Mouse (Mus musculus): ENCODE measurements around the gene Gm10053.
"Not testable (repeated sequence)": the region's sequence is repeated elsewhere in the genome, so short reads cannot be mapped to it uniquely, and the experiment has no call there.

Gene Gm10053

DNA sequence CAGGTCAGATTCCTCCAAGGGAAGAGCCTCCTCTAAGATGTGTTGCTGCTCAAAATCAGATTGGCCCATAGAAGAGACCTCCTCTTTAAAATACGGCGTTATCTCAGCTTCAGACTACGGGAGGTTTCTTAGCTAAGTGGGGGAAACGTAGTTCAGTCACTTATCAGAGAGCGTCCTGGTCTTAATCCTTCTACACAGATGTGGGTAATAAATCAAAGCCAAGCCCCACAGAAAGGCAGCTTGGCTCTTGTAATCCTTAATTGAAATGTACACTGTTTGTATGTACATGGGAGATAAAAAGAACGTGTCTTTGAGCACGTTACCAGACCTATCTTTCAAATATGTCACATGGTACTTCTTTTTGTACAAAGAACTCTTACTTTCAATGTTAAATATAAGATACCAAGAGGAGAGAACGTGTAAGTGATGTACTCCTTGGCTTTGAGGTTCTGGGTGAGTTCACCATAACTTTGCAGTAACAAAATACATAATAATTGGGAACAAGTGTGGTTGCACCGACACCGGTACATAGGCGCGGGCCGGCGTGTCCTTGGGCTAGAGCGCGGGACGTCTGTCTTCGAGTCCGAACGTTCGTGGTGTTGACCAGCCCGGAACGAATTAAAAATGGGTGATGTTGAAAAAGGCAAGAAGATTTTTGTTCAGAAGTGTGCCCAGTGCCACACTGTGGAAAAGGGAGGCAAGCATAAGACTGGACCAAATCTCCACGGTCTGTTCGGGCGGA is at the start of gene Gm10053:
Gene Gm10053 (plus strand): TSS at position 558 of the 742 bp plus-strand sequence.
- not testable (repeated sequence) for DNase-seq (ENCODE audit: extremely low spot score, low read depth, low spot score)

DNA sequence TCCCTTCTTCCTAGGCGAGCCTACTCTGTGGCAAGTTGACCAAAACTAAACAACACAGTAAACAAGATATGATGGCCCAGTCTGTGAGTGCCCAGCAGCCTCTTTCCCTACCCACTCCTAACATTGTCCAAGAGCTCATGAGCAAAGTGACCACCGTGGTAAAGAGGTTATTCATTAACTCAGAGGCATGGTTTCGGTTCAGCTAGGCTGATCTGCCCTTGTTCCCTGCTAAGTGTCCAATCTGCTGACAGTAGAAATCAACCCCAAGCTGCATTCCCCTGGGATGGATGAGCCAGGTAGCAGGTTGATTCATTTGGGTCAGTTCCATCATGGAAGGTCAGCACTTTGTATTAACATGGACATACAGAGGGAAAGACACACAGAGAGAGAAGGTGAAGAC is 33.4 kb upstream of the Gm10053 start:
- DNase-seq (ENCODE audit: extremely low spot score, low read depth, low spot score) = no peak

DNA sequence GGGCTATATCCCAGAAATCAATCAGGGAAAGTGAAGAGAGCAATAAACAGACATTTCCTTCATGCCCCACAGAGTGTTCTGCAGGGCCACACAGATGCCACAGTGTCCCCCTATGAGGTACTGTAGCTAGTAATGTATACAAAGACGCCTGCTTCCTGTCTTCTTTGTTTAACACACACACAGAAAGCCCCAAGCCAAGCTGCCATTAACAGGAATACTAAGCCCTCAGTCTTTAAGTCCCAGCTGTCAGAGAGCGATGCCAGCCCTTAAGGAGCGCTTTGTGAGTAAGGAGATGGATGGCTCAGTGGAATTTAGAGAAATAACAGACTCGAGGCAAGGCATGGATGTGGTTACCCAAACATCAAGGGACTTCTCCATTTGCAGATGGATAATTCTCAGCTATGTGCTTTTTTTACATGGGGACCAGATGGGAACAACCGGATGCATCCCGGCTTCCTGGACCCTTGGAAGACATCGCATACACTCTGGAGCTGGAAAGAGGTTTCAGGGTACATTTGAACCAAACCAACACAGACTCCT is 30.4 kb upstream of the Gm10053 start:
- DNase-seq (ENCODE audit: extremely low spot score, low read depth, low spot score) = no peak

DNA sequence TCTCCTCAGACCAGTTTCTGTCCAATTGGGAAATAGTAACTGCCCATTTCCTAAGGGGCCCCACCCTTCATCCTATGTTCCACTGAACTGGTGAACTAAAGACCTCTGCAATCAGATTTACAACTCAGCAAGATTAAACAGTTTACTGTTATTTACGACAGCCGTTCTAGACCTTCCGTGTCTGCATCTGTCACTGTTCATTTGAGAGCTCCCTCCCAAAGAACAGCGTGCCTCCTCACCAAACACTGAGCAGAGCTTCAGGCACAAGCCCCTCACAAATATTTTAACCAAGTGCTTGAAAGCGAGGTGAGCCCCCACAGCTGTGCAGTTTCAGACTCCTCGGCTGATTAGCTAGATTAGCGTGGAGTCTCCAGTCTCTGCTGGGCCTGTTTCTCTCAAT is 27.1 kb upstream of the Gm10053 start:
- no peak for DNase-seq (ENCODE audit: extremely low spot score, low read depth, low spot score)

DNA sequence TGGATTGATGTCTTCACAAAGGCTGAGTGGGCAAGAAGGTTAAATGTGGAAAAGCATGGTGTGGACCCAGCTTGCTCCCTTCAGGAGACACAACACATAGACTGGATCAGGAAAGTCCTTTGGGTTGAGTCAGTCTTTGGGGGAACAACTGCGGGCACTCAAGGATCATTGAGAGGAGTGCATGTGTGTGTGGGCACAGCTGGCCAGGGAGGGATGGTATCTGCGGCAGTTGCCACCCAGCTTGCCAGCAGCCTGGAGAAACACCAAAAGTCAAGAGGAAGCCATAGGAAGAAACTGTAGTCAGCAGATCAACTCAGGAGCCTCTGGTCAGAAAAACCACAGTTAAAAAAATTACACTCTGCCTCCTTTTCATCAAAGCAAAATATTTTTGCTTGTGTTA is 26.6 kb upstream of the Gm10053 start:
- DNase-seq (ENCODE audit: extremely low spot score, low read depth, low spot score) = no peak

DNA sequence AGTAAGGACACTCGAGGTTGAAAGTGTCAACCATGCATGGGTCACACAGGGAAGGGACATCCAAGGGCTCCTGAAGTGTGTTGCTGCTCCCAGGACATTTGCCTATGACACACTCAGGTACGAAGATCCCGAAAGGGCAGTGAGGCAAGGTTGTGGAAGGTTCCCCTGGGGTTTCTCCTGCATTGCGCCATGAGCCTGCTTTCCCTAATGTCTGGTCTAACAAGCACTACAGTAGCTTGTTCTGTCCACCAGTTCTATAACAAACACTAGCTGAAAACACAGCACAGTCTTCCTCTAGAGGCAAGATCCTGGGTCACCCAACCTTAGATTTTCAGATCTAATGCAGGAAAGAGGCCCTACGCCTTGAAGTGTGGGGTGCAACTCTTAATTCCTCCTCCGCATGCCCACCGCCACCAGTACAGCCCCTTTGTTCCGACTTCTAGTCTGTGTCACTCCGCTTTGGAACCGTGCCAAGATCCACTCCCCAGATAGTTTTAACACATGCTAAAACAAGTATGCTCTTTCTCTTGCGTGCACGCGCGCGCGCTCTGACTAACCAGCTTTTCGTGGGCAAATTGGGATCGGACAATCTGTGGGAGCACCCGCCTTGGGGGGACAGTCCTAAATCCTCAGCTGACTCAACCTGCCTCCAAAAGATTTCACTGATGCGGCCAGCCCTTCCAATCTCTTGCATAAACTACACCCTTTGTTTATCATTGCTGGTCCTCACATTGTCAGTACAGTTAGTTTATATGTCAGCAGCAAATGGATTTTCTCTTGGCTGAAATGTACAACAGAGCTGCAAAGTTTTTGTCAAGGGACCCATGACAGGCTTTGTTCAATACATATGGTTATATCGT is 23.8 kb upstream of the Gm10053 start:
- no peak for DNase-seq (ENCODE audit: extremely low spot score, low read depth, low spot score)

DNA sequence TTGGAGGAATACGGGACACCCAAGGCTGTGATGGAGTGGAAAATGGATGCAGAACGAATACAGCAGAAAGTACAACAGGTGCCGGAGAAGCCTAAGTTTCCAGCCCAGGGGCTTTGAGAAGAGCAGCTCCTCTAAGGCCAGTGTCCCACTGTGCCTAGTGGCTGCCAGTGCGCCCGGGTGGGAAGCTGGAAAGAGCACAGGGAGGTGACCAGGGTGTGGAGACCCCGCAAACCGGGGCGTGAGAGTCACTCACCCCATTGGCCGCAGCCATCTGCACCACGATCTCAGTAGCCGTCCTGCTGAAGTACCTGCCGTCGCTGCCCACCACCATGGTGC is 14.2 kb upstream of the Gm10053 start:
- no peak for DNase-seq (ENCODE audit: extremely low spot score, low read depth, low spot score)

DNA sequence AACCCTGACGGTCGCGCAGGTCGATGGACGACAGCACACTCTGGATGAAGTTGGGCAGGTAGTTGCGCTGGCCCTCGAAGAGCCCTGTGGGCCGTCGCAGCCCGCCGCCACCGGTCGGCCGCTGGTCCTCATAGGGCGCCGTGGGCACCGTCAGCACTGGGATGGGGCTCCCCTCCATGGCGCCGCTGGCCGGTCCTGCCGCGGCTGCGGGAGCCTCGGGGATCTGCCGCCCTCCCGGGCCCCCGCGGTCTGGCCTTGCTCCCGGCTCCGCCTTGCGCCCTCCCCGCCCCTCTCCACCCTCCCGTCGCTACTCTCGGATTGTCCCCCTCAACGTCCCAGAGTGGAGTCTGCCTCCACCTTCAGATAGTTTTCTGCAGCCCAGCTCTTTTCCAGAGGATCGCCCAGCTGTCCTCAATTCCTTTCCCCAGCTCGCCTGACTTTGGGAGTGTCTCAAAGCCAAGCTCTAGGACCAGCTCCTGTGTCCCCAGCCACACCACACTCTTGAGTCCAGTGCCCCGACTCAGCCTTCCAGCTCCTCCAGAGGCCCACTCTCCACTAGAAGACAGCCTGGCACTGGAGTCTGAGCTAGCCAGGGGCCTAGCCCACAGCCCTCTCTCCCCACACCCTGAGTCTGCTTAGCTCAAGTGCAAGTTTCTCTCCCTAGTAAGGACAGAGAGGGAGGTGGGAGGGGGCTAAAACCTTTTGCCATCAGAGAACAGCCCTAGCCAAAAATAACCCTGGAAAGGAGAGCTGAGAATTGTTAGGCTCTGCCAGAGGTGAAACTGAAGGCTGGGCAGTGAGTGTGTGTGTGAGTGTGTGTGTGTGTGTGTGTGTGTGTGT is 13.7 kb upstream of the Gm10053 start, which contains the start of gene Pgm5:
Gene Pgm5 (minus strand): TSS at position 244 of the 840 bp plus-strand sequence.
- no peak for DNase-seq (ENCODE audit: extremely low spot score, low read depth, low spot score)

DNA sequence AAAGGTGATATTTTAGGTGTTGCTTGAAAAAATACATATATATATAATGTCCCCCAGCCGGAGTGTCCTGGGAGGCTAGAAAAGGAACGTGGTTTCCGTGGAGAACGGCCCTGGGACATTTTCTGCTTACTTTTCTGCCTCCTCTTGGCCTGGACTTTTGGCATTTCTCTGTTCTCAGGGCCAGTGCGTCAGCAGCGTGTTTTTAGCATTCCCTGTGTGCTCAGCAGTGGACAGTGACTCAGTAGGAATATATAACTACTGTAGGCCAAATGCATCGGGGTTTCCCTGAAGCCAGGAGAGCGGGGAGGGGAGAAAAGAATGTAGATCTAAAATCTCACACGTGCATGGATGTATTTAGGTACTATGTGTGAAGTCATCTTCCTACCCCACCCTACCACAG is 10.1 kb upstream of the Gm10053 start:
- no peak for DNase-seq (ENCODE audit: extremely low spot score, low read depth, low spot score)

DNA sequence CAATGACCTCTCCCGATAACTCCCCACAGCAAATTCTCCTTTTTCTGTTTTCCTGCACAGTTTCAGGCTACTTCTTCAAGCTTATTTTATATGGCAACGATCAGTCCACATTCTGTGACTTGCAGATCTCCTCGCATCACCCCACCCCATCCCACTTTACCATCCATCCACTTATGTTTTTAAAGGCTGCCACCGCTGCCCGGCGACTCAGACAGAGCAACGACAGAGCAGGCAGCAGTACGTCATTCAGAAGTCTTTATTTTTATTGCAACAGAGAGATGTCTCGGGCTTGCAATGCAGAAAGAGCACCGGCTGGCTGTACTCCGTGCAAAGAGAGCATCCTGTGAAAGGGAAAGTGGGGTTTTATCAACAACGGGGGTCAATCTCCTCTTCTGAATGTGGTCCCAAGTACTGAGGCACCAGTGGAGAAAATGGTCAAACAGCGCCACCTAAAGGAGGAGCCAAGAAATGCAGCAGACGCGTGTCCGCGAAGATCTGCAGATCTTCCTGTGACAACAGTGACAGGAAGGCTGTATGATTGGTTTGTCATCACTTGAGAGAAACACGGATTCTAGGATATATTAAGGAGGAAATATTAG is 4.3 kb upstream of the Gm10053 start:
- DNase-seq (ENCODE audit: extremely low spot score, low read depth, low spot score) = peak; percentile 66

DNA sequence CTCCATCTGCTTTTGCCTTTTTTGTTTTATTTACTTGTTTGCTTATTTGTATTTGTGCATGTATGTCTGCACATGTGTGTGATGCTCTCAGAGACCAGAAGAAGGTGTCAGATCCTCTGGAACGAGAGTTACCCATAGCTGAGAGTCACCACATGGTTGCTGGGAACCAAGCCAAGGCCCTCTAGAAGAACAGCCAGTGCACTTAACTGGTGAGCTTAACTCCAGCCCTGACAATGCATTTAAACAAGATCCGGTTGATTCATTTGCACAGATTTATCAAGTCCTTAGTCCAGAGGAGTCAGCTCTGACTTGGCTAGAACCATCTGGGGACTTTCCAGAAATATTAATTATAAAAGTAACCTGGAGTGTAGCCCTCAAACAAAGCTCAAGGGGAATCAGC is 1.6 kb upstream of the Gm10053 start:
- no peak for DNase-seq (ENCODE audit: extremely low spot score, low read depth, low spot score)

DNA sequence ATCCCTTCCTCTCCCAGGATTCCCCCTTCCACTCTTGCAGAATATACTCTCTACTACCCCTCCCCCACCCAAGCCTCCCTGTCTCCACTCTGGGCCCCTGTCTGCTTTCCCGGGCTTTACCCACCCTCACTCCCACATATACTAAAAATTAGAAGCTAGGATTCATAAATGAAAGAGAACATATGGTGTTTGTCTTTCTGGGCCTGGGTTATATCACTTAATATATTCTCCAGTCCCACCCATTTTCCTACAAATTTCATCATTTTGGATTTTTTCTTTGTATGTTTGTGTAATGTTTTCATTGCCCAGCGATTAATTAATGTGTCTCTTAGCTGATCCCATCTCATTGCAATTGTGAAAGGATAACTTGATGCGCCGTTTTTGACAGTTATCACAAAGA is 5.8 kb downstream of the Gm10053 start:
- no peak for DNase-seq (ENCODE audit: extremely low spot score, low read depth, low spot score)

DNA sequence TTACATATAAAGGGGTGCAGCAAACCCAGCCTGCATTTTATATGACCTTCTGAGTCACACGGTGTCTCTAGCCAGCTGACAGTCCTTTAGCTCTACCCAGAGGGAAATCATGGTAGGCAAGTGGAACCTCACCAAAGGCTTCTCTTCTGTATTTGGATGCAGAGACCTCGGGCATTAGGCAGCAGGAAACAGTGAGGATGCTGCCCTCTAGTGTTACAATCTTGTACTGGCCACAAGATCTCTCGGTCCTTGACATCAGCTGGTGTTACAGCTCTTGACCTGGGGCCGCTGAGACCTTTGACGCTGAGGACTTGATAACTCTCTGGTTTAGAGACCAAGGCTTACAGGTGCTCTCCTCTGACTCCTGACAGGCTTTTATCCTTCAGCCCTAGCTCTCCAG is 10.0 kb downstream of the Gm10053 start:
- no peak for DNase-seq (ENCODE audit: extremely low spot score, low read depth, low spot score)

DNA sequence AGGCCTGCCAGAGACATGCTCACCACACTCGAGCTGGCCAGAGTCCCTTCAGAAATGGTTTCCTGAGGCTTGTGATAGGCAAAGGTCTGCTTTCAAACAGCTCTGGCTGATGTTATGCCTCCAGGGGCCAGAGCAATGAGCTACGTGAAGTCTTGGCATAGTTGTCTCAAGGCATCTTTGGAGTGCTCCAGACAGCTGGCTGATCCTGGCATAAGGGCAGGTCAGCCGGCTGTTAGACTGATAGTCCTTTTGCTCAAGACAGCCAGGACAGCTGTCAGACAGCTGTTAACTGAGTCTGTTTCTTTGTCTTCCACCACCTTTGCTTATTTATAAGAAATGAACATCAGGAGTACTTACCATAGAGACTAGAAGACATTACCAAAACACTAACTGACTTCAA is 11.4 kb downstream of the Gm10053 start:
- DNase-seq (ENCODE audit: extremely low spot score, low read depth, low spot score) = no peak

DNA sequence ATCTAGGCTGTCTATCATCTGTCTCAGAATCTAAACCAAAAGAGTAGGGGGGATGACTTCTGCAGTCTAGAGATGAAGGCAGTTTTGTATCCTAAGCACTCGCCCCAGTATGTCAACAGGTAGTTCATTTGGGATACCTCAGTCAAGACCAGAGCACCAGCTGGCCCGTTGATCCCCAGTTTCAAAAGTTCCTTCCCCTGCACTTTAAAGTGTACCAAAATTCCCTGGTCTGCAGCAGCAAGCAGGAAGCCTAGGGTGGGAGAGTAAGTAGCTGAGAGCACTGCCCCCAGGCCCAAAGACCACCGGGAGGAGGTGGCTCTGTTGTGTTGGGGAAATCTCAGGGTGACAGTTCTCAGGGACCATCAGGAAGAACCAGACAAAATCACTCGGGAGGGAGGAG is 21.1 kb downstream of the Gm10053 start:
- no peak for DNase-seq (ENCODE audit: extremely low spot score, low read depth, low spot score)

DNA sequence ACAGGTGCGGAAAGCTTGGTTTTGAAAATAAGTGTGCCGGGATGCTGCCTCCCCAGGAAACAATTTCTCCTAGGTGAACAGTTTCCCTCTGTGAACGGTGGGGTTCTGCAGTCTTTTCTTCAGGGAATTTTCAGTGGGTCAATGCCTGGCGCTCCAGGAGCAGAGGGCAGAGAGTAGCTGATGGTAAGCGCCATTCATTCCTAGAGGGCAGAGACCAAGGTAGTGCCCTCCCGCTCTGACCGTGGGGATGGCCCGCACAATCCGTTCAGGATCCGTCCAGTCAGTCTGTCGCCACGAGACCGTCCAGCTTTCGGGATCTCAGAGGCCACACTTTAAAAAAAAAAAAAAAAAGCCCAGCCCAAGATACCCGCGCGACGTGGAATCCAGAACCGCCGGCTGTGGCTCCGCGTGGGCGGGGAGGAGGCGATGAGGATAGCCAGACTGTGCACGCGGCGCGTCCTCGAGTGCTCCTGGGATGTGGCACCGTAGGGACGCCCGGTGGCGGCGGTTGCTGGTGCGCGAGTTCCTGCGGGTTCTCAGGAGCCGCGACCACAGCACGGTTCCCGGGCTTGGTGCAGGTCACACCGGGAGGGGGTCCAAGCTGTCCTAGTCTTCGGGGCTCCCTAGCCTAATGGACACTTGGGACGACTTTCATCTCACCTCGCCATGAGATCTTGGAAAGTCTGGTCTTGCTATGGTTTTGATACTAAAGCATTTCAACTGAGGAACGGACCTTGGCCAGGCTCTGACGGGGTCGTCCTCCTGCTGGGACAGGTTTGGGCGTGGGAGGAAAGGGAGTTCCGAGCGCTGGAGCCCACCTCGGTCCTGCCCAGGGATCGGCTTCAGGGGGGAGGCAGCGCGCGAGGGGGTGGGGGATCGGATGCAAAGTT is 21.8 kb downstream of the Gm10053 start:
- DNase-seq (ENCODE audit: extremely low spot score, low read depth, low spot score) = no peak

DNA sequence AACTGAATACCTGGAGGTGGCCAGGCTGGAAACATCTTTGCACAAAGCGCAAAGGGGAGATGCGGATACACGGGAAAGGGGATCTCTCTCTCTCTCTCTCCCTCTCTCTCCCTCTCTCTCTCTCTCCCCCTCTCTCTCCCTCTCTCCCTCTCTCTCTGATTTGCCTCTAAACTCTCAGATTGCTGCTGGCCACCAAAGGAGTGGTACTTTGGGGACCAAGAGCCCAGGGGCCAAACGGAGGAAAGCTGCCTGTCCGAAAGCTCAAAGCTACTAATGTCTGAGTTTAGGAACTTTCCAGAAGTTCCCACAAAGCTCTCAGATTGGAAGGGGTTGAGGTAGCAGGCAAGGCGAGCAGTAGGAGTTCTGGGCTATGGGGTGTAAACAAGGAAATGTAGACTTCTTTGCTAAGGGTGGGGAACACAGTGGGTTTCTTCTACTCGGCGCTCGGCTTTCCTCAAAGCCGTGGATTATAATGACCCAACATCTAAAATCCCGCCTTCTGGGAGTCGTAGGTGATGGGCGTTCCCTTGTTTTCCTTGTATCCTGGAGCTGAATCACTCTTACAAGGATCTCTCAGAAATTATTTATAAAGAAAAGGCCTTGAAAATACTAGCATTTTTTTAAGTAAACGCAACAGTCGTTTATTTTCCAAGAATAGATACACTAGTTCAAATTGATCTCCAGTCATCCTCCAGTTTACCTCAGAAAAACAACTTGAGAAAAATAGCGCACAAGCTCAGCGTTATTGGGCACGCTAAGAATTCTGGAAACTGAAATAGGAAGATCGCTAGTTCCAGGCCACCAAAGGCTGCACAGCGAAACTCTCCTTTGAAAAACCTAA is 22.6 kb downstream of the Gm10053 start:
- DNase-seq (ENCODE audit: extremely low spot score, low read depth, low spot score) = no peak

DNA sequence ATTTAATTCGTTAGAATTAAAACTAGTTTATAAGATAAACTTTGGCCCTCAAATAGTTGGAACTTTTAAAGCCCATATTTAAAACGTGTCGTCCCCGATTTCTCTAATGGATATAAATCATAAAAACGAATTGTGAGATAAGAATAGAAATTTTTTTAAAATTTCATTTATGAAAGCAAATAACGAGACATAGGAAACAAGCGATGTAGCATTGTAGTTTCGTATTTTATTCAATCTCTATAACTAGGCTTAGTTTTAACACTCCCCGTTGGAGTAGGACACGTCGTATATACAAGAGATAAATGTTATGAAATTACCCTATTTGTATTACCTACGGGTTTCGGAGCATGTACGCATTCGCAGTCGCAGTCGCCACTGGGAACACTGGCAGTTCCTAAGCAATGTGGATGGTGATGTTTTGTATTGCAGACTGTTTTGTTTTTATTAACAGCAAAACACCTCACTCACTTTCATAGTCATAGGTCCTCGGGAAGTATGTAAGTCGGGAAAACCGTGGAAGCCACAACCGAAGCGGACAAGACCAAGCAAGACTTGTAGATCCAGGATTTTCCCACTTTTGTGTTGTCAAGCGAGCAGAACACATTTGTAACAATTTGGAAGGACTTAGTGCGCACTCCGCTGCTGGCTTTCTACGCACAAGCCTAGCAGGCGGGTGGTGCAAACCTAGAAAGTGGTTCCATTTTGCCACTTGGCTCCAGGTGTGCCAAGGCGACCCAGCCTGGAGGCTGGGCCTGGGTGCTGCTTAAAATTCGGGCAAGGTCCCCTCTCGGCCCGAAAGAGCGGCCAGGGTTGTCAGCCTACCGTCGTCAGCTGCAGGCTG is 23.5 kb downstream of the Gm10053 start:
- no peak for DNase-seq (ENCODE audit: extremely low spot score, low read depth, low spot score)
